ENCODE assay signal across 8 mouse cellular contexts in the genomic region with DNA sequence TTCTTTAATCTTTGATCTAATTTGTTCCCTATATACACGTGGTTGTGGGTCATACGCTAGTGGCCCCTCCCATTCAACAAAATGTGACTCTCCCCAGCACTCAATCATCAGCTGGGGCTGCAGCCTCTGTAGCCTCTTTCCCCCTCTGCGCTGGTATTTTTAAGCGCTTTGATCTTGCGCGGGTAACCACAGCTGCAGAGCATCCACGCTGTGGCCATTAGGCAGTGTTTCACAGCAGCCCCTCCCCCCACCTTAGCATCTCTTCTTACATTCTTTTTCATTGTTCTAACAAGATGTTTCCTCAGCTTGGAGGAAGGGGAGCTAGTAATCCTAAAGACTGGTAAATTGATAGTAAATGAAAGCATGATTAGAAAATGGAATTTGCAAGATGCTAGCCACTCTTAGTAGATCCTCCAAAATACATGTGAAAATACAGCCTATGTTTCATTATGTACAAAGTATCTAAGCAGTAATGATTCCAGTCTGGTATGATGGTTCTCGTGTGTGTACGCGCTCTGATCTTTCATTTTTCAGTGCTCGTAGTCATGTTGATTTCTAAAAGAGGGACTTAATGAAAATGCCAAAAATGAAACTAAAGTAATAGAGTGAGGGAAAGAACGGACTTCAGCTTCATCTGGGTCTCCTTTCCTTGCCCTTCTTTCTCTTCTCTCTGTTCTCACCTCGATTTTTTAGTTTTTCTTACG. TPM values are rescaled to one million over a fixed set of nuclear protein-coding genes. Genes with fewer than 3 reads are reported as not detected.
DNase-seq lines count a peak whose midpoint lies in the region; ATAC-seq and TF ChIP-seq lines count a peak whose summit lies in the region.

No protein-coding gene starts in this region.

- ATAC-seq in activated CD4-positive, CD25-positive, alpha-beta regulatory T cell, adult 4 months = peak; percentile 63
- peak; percentile 61 for ATAC-seq in forebrain, postnatal 0 days
- 0 out of 2 replicates have a peak, but pooled peaks have one; percentile 15 for ATAC-seq in monocyte, adult 5-6 weeks (replicated peaks; ENCODE audit: insufficient number of reproducible peaks, low FRiP score, low TSS enrichment, poor library complexity, severe bottlenecking)

- intact Hi-C loops in left cerebral cortex, adult 2 months (cut with DNase I) = loop anchor here (5.0 to 10.0 kb wide), 4 partner anchors 295 to 1362 kb away; a partner anchor contains a TSS

- H3K79me2 ChIP-seq in liver, adult 2 months (ENCODE audit: control insufficient read depth, insufficient read depth, low read length) = no peaks in the 10 kb centered on the region

- no peak for DNase-seq in left cerebral cortex, adult 2 months (ENCODE audit: extremely low spot score in 1 of 2, low spot score in 2 of 2)
- DNase-seq in left cerebral cortex, adult 9 months (ENCODE audit: low spot score in 2 of 2) = no peak
- peak; percentile 81 for DNase-seq in forebrain, postnatal 0 days
- no peak for DNase-seq in liver, adult 2 months (ENCODE audit: extremely low read depth, low read depth, low spot score)
- peak; percentile 47 to 63 for DNase-seq in thymus, postnatal 36 days
- DNase-seq in ovary, postnatal 36 days (ENCODE audit: low spot score) = no peak

- peak overlapping the region; percentile 73 for H3K4me3 ChIP-seq in left cerebral cortex, adult 2 months
- peak overlapping the region; percentile 58 for H3K4me3 ChIP-seq in forebrain, postnatal 0 days (ENCODE audit: low read depth, low read length)
- H3K4me3 ChIP-seq in liver, adult 2 months (ENCODE audit: insufficient read depth, low read depth, low read length) = peak overlapping the region; percentile 50; the same call in 1 of the 2 replicates

- no peaks in the 10 kb centered on the region for H3K36me3 ChIP-seq in forebrain, postnatal 0 days (ENCODE audit: insufficient read depth)
- no peaks in the 10 kb centered on the region for H3K36me3 ChIP-seq in liver, adult 2 months (ENCODE audit: control insufficient read depth, insufficient read depth, low read length)

- peak overlapping the region; percentile 72 for H3K9ac ChIP-seq in forebrain, postnatal 0 days
- no peak overlapping the region for H3K9ac ChIP-seq in liver, adult 2 months (ENCODE audit: low read depth, low read length)

- TF ChIP-seq POLR2A in liver, adult 2 months (IDR thresholded peaks at IDR 0.05; ENCODE audit: extremely low read depth, insufficient read depth, low read length) = no peak

- TF ChIP-seq CTCF in left cerebral cortex, adult 2 months (IDR thresholded peaks at IDR 0.05) = no peak
- no peak for TF ChIP-seq CTCF in forebrain, postnatal 0 days (IDR thresholded peaks at IDR 0.05; ENCODE audit: low read depth)
- no peak for TF ChIP-seq CTCF in liver, adult 2 months (IDR thresholded peaks at IDR 0.05; ENCODE audit: low read depth, low read length)

- H3K4me1 ChIP-seq in forebrain, postnatal 0 days (ENCODE audit: insufficient read depth) = no peaks in the 10 kb centered on the region
- peaks cover 5% of the 10 kb centered on the region; the same call in 1 of the 2 replicates for H3K4me1 ChIP-seq in liver, adult 2 months (ENCODE audit: control insufficient read depth, insufficient read depth, low read length)

- 2% methylated on average over 14 of the region's 14 CpGs for WGBS in forebrain, postnatal 0 days
- 6% methylated on average over 14 of the region's 14 CpGs for WGBS in liver, adult 2 months

- no peaks in the 10 kb centered on the region for H3K9me3 ChIP-seq in forebrain, postnatal 0 days (ENCODE audit: low read length)

- H3K4me2 ChIP-seq in forebrain, postnatal 0 days (ENCODE audit: low read depth) = peak overlapping the region; percentile 54

- H3K27ac ChIP-seq in left cerebral cortex, adult 2 months = peak overlapping the region; percentile 74; the same call in 1 of the 2 replicates
- H3K27ac ChIP-seq in forebrain, postnatal 0 days (ENCODE audit: low read depth, low read length) = peak overlapping the region; percentile 89
- H3K27ac ChIP-seq in liver, adult 2 months (replicated peaks; ENCODE audit: insufficient read depth, low read depth, low read length) = no peak overlapping the region

- H3K27me3 ChIP-seq in forebrain, postnatal 0 days (ENCODE audit: insufficient read depth, low read length) = no peaks in the 10 kb centered on the region
- no peaks in the 10 kb centered on the region for H3K27me3 ChIP-seq in liver, adult 2 months (ENCODE audit: control insufficient read depth, insufficient read depth, low read length)

RNA-seq across cellular contexts. Expression of a gene that starts 6.9 kb away (rescaled TPM):
- total RNA-seq in left cerebral cortex, adult 2 months (2021) = 10 to 100 TPM in 1 of 2 experiments, 1 to 10 TPM in 1; 9.4 to 12.9 TPM
- 10 to 100 TPM in 1 of 2 experiments, 1 to 10 TPM in 1; 4.4 to 13.9 TPM for polyA plus RNA-seq in activated CD4-positive, CD25-positive, alpha-beta regulatory T cell, adult 4 months (2017; shearing (Covaris generic))
- total RNA-seq in forebrain, postnatal 0 days (2014; rRNA removed) = 246 and 305 TPM in 2 replicates
- polyA plus RNA-seq in forebrain, postnatal 0 days (2015; fragmentation: Nextera tagmentation; extraction: Ambion mirVana) = 1.6 and 3.7 TPM in 2 replicates
- 10.7 and 16.8 TPM in 2 replicates for total RNA-seq in liver, adult 2 months (2014; rRNA removed)
- polyA plus RNA-seq in liver, adult 2 months (2012; rRNA removed) = 0.29 TPM in 1 of 2 replicates, not detected in the other
- total RNA-seq in monocyte, adult 5-6 weeks (2017) = 7.1 to 19.9 TPM in 2 of 3 replicates, not detected in the other

RNA-seq across cellular contexts. Expression of a gene that starts 7.1 kb away (rescaled TPM):
- total RNA-seq in left cerebral cortex, adult 2 months (2021) = 1 to 10 TPM; 8.1 to 9.2 TPM
- not detected for polyA plus RNA-seq in activated CD4-positive, CD25-positive, alpha-beta regulatory T cell, adult 4 months (2017; shearing (Covaris generic))
- 193 and 206 TPM in 2 replicates for total RNA-seq in forebrain, postnatal 0 days (2014; rRNA removed)
- 4.8 and 8.3 TPM in 2 replicates for polyA plus RNA-seq in forebrain, postnatal 0 days (2015; fragmentation: Nextera tagmentation; extraction: Ambion mirVana)
- 11.1 and 22.4 TPM in 2 replicates for total RNA-seq in liver, adult 2 months (2014; rRNA removed)
- polyA plus RNA-seq in liver, adult 2 months (2012; rRNA removed) = 0.55 TPM in 1 of 2 replicates, not detected in the other
- total RNA-seq in monocyte, adult 5-6 weeks (2017) = 17.4 to 59.7 TPM in 2 of 3 replicates, not detected in the other

RNA-seq across cellular contexts. Expression of a gene that starts 8.7 kb away (rescaled TPM):
- total RNA-seq in left cerebral cortex, adult 2 months (2021) = 10 to 100 TPM; 58.2 to 75.2 TPM
- 10 to 100 TPM in 1 of 2 experiments, 1 to 10 TPM in 1; 5.9 to 14.6 TPM for polyA plus RNA-seq in activated CD4-positive, CD25-positive, alpha-beta regulatory T cell, adult 4 months (2017; shearing (Covaris generic))
- 26.4 and 44.9 TPM in 2 replicates for total RNA-seq in forebrain, postnatal 0 days (2014; rRNA removed)
- 4.2 and 5.8 TPM in 2 replicates for polyA plus RNA-seq in forebrain, postnatal 0 days (2015; fragmentation: Nextera tagmentation; extraction: Ambion mirVana)
- total RNA-seq in liver, adult 2 months (2014; rRNA removed) = 6.8 and 9.2 TPM in 2 replicates
- 5.2 and 12.3 TPM in 2 replicates for polyA plus RNA-seq in liver, adult 2 months (2012; rRNA removed)
- total RNA-seq in monocyte, adult 5-6 weeks (2017) = 13.3 to 29.5 TPM (median 23.6 TPM) in 3 replicates

RNA-seq across cellular contexts. Expression of a gene that starts 14.2 kb away (rescaled TPM):
- total RNA-seq in left cerebral cortex, adult 2 months (2021) = 10 to 100 TPM; 12.2 to 13.5 TPM
- polyA plus RNA-seq in activated CD4-positive, CD25-positive, alpha-beta regulatory T cell, adult 4 months (2017; shearing (Covaris generic)) = 1 to 10 TPM; 2.6 to 4.2 TPM
- 233 and 262 TPM in 2 replicates for total RNA-seq in forebrain, postnatal 0 days (2014; rRNA removed)
- polyA plus RNA-seq in forebrain, postnatal 0 days (2015; fragmentation: Nextera tagmentation; extraction: Ambion mirVana) = 0.40 TPM in 1 of 2 replicates, not detected in the other
- 15.6 and 28.1 TPM in 2 replicates for total RNA-seq in liver, adult 2 months (2014; rRNA removed)
- 0.46 and 0.48 TPM in 2 replicates for polyA plus RNA-seq in liver, adult 2 months (2012; rRNA removed)
- total RNA-seq in monocyte, adult 5-6 weeks (2017) = 6.8 to 12.3 TPM (median 11.3 TPM) in 3 replicates

RNA-seq across cellular contexts. Expression of a gene that starts 14.5 kb away (rescaled TPM):
- total RNA-seq in left cerebral cortex, adult 2 months (2021) = 10 to 100 TPM; 18.8 to 25.6 TPM
- polyA plus RNA-seq in activated CD4-positive, CD25-positive, alpha-beta regulatory T cell, adult 4 months (2017; shearing (Covaris generic)) = 100 to 1,000 TPM in 1 of 2 experiments, not detected in 1; 174 TPM
- 9.2 and 47.2 TPM in 2 replicates for total RNA-seq in forebrain, postnatal 0 days (2014; rRNA removed)
- polyA plus RNA-seq in forebrain, postnatal 0 days (2015; fragmentation: Nextera tagmentation; extraction: Ambion mirVana) = 1.6 and 1.9 TPM in 2 replicates
- total RNA-seq in liver, adult 2 months (2014; rRNA removed) = 1.8 and 2.6 TPM in 2 replicates
- not detected in 2 replicates for polyA plus RNA-seq in liver, adult 2 months (2012; rRNA removed)
- 11.3 to 37.5 TPM in 2 of 3 replicates, not detected in the other for total RNA-seq in monocyte, adult 5-6 weeks (2017)

Comparison
In these comparisons a context has a peak if more than half of its experiments do, and no peak if none do; other contexts are left out.
1. DNase-seq: peak in forebrain, postnatal 0 days (single experiment) and thymus, postnatal 36 days (2 of 2); none in left cerebral cortex, adult 2 months (0 of 2), left cerebral cortex, adult 9 months (0 of 2), liver, adult 2 months (single experiment) and ovary, postnatal 36 days (single experiment).
2. RNA of a gene that starts 6.9 kb away (total RNA-seq): 246 to 305 TPM in forebrain, postnatal 0 days; 9.4 to 12.9 TPM in left cerebral cortex, adult 2 months, 10.7 to 16.8 TPM in liver, adult 2 months and 7.1 to 19.9 TPM in monocyte, adult 5-6 weeks; every median in the first group is over 10 times any median in the second.
3. Peak in every context shown above with its lines, with median percentiles within 50 percentile points of each other: H3K4me3 ChIP-seq and ATAC-seq.